Mouse (Mus musculus) ES-E14 (cell line): ENCODE measurements at regions not wholly inside any gene's neighbourhood (a gene's known extent, or its start where the extent isn't known, plus 50 kb on each side); places are given as distances from the start of the nearest gene placed in this dataset.

ENCODE experiments used
- CHD2 ChIP-seq: IDR thresholded peaks from 2 replicates; pipeline ENCODE4 v1.6.1; 2014; ENCODE audit warnings: mild to moderate bottlenecking, low read depth, low read length, inconsistent platforms
- HCFC1 ChIP-seq: IDR thresholded peaks from 2 replicates; pipeline ENCODE4 v1.6.1; 2012; ENCODE audit warnings: low read length, inconsistent platforms, borderline replicate concordance; ENCODE audit not compliant: insufficient read depth
- ZC3H11A ChIP-seq: IDR thresholded peaks from 2 replicates; pipeline ENCODE4 v1.6.1; 2012; ENCODE audit warnings: low read depth, mild to moderate bottlenecking, inconsistent platforms, low read length, borderline replicate concordance

- no peak for TF ChIP-seq ZC3H11A
- TF ChIP-seq HCFC1: no peak
- no peak for TF ChIP-seq CHD2
These were observed 190.7 kb upstream of the Lpp start for GRCm38 (mm10) chr16:24202653-24203052.
